Mouse (Mus musculus) left cerebral cortex, postnatal 10 days (tissue): ENCODE data around the gene Olfr112. TPM values are rescaled to one million over a fixed set of nuclear protein-coding genes. Genes with fewer than 3 reads are reported as not detected.
"Not testable (repeated sequence)": the region's sequence is repeated elsewhere in the genome, so short reads cannot be mapped to it uniquely, and the experiment has no call there.

Experiments used
- DNase-seq, 2 experiments: peaks; one replicate each; pipeline ENCODE4 v3.0.0; 2021 to 2022; ENCODE audit warnings: low spot score in 2 of 2, mixed read lengths in 1 of 2; ENCODE audit errors: extremely low spot score in 1 of 2
- intact Hi-C: fragments of 180-260 bp; cut with DNase I; formaldehyde crosslinking; loops from one replicate; pipeline ENCODE4 v1.15.1; 2025
- total RNA-seq, 2 experiments: library from RNA; stranded (reverse); gene quantifications; 2 replicates each; pipeline ENCODE4 v1.2.3; 2021

Olfr112 gene
- total RNA-seq = not detected

DNA sequence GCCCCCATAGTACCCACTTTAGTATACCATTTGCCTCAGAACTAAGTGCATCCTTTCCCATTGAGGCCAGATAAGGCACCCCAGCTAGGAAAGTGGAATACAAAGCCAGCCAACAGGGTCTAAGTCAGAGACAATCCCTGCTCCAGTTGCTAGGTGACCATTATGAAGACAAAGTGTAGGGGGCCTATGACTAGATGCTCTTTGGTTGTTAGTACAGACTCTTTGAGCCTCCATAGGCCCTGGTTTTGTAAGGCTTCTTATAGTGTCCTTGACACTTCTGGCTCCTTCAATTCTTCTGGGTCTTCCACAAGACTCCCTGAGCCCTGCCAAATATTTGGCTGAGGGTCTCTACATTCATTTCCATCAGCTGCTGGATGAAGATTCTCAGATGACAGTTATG, at the start of gene Olfr112:
TSS of gene Olfr112 (minus strand) at position 101 of the 400 bp plus-strand sequence.
- intact Hi-C loops = no loop called here
- DNase-seq = no peak

- no peak for DNase-seq
- intact Hi-C loops = no loop called here
Measured at GRCm38 (mm10) chr17:37592643-37593042, 23.4 kb upstream of the Olfr112 start, which contains the start of gene Olfr114. Gene Olfr114, minus strand, starts transcription at chr17:37592743.

- intact Hi-C loops = no loop called here
- DNase-seq = no peak
Measured at GRCm38 (mm10) chr17:37577563-37577962, 8.3 kb upstream of the Olfr112 start, which contains the start of gene Olfr113. Gene Olfr113, minus strand, starts transcription at chr17:37577663.

- DNase-seq = no peak
- intact Hi-C loops = no loop called here
Measured at GRCm38 (mm10) chr17:37558913-37559615, 10.2 kb downstream of the Olfr112 start.

DNA sequence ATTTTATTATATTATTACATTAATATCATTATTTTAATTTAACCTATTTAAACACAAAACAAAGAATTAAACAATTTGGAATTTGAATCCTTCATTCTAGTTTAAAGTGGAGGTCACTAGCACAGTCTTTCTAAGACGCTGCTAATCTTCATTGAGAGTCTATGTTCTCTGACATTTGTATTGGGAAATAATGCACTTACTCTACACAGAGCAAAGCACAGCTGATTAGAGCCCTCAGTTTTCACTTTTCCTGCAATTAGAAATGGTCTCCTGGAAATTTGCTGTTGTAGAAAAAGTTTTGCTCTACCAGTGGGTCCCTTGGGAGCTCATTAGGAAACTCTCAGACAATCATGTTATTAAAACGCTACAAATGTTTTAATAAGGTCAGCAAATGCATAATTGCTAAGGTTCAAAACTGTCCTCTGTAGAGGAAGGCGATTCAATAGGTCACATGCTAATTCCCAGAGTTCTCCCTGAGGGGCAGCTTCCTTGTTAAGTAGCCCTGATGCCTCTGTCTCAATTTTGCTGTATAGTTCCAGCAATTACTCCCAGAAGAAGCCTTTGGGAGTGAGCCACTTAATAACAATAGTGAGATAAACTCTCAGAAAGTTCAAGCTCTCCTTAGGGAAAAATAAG, 25.3 kb downstream of the Olfr112 start:
- DNase-seq = no peak
- intact Hi-C loops = no loop called here

GRCm38 (mm10) chr17:37541454-37542119, 27.7 kb downstream of the Olfr112 start:
- intact Hi-C loops = no loop called here
- no peak for DNase-seq

DNA sequence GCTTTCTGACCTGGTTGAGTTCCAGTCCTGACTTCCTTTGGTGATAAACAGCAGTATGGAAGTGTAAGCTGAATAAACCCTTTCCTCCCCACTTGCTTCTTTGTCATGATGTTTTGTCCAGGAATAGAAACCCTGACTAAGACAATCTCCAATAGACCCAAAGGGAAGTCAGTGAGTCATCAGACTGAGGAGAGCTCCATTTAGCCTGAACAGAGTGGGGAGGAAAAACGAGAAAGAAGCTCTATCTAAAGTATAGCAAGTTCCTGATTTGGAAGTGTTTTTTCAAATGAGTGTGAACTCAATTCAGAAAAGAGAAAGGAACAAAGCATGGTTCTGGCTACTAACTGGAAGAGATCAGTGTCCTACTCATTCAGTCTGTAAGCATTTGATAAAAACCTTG, 30.8 kb downstream of the Olfr112 start:
- DNase-seq, intact Hi-C loops: not testable (repeated sequence)

- DNase-seq = no peak
- intact Hi-C loops = no loop called here
Measured at GRCm38 (mm10) chr17:37535173-37535572, 34.1 kb downstream of the Olfr112 start.

DNA sequence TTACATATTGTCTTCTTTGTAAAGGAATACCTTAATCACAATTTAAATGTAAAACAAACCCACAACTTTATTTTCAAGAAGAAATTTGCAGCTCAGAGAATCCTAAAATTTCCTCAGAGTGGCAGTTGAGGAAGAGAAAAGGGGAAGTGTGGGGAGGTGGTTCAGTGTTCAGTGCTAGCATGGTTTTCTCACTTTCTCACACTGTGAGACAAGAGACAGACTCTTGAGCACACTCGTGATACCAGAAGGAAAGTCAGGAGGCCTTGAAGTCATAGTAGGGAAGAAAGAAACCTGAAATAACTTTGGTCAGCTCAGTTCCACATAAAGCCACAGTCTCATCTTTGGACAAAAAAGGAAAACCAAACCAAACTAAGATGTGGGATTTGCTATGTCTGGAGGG, 43.8 kb downstream of the Olfr112 start:
- intact Hi-C loops, DNase-seq: not testable (repeated sequence)

GRCm38 (mm10) chr17:37524612-37525011, 44.6 kb downstream of the Olfr112 start:
- DNase-seq, intact Hi-C loops: not testable (repeated sequence)

Other genes with a start within 250 kb of the Olfr112 start
- not detected for gene Olfr103, start 229.8 kb downstream of the Olfr112 start, total RNA-seq
- not detected for gene Olfr104-ps, start 209.9 kb downstream of the Olfr112 start, total RNA-seq
- not detected for gene Olfr105-ps, start 190.4 kb downstream of the Olfr112 start, total RNA-seq
- not detected for gene Olfr106-ps, start 179.1 kb downstream of the Olfr112 start, total RNA-seq
- under 1 TPM in 1 of 2 experiments, not detected in 1; 0.11 TPM for gene Olfr107, start 170.2 kb downstream of the Olfr112 start, total RNA-seq
- not detected for gene Olfr108, start 124.0 kb downstream of the Olfr112 start, total RNA-seq
- not detected for gene Olfr109, start 110.5 kb downstream of the Olfr112 start, total RNA-seq
- not detected for gene H2-M2, start 85.9 kb downstream of the Olfr112 start, total RNA-seq
- not detected for gene Olfr110, start 77.0 kb downstream of the Olfr112 start, total RNA-seq
- not detected for gene Olfr111, start 61.4 kb downstream of the Olfr112 start, total RNA-seq
- gene Olfr113, start 8.2 kb upstream of the Olfr112 start, total RNA-seq = not detected
- not detected for gene Olfr114, start 23.3 kb upstream of the Olfr112 start, total RNA-seq
- gene Olfr115, start 57.7 kb upstream of the Olfr112 start, total RNA-seq = not detected
- gene Olfr116, start 57.7 kb upstream of the Olfr112 start, total RNA-seq = not detected
- not detected for gene Olfr117, start 94.3 kb upstream of the Olfr112 start, total RNA-seq
- not detected for gene Olfr118, start 97.5 kb upstream of the Olfr112 start, total RNA-seq
- not detected for gene Olfr119, start 127.1 kb upstream of the Olfr112 start, total RNA-seq
- not detected for gene Olfr120, start 152.4 kb upstream of the Olfr112 start, total RNA-seq
- not detected for gene Olfr121, start 179.4 kb upstream of the Olfr112 start, total RNA-seq
- not detected for gene Olfr122, start 199.2 kb upstream of the Olfr112 start, total RNA-seq
- gene Olfr123, start 224.1 kb upstream of the Olfr112 start, total RNA-seq = not detected
- gene Olfr124, start 230.4 kb upstream of the Olfr112 start, total RNA-seq = not detected